Mouse (Mus musculus): ENCODE results near the gene Fbln1. TPM values are rescaled to one million over a fixed set of nuclear protein-coding genes. Genes with fewer than 3 reads are reported as not detected.

Fbln1 gene
- 57.6 and 60.2 TPM in 2 replicates for polyA plus RNA-seq (2014; fragmentation: Nextera tagmentation; extraction: Ambion mirVana)

- H3K4me3 ChIP-seq (ENCODE audit: low read depth, low read length) = peak within 1 kb of the TSS; percentile 48
- no peaks in the 10 kb centered on the region for H3K36me3 ChIP-seq (ENCODE audit: control insufficient read depth, insufficient read depth, low read length)
- H3K9ac ChIP-seq (ENCODE audit: low read depth, low read length) = peak within 1 kb of the TSS; percentile 48
- 1% methylated on average over 64 of the region's 64 CpGs for WGBS
- H3K9me3 ChIP-seq (ENCODE audit: control insufficient read depth, low read length) = peaks cover 4% of the 10 kb centered on the region; the same call in 1 of the 2 replicates
- peak within 1 kb of the TSS; percentile 25; the same call in 1 of the 2 replicates for H3K27ac ChIP-seq (ENCODE audit: low read depth, low read length)
- peak within 1 kb of the TSS; percentile 62 for H3K4me2 ChIP-seq
- peaks cover 10% of the 10 kb centered on the region for H3K4me1 ChIP-seq (replicated peaks; ENCODE audit: control insufficient read depth, insufficient read depth, low read length)
- DNase-seq (ENCODE audit: low spot score) (peak; percentile 79), ATAC-seq (replicated peaks; ENCODE audit: low FRiP score) (peak; percentile 82)
- peaks cover 25% of the 10 kb centered on the region for H3K27me3 ChIP-seq (replicated peaks; ENCODE audit: control insufficient read depth, insufficient read depth, low read length)
Observed at GRCm38 (mm10) chr15:85205792-85206702, at the start of gene Fbln1. Gene Fbln1 (plus strand): TSS chr15:85205949.

DNA sequence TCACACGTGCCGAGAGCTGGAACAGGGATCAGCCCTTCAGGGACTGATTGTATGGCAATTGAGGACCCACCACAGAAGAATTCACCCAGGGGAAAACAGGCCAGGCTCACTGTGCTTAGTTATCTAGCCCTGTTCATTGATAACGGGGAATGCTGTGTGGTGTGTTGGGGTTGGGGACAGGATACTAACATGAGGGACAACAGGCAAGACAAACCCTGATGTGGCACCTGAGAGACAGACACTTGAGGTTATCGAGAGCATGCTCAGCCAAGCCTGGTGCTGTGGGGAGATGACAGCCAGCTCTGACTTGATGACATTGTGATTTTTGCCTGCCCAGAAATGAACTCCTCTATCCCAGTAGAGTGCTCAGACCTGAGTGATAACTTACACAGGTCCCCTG, 49.6 kb upstream of the Fbln1 start:
- Histone ChIP-seq H3K4me1 (replicated peaks; ENCODE audit: control insufficient read depth, insufficient read depth, low read length) (no peaks in the 10 kb centered on the region), H3K9me3 (ENCODE audit: control insufficient read depth, low read length) (no peaks in the 10 kb centered on the region), H3K4me3 (ENCODE audit: low read depth, low read length) (no peak overlapping the region), H3K36me3 (ENCODE audit: control insufficient read depth, insufficient read depth, low read length) (no peaks in the 10 kb centered on the region), H3K27me3 (replicated peaks; ENCODE audit: control insufficient read depth, insufficient read depth, low read length) (no peaks in the 10 kb centered on the region), H3K4me2 (no peak overlapping the region), H3K9ac (ENCODE audit: low read depth, low read length) (no peak overlapping the region), H3K27ac (ENCODE audit: low read depth, low read length) (no peak overlapping the region)
- ATAC-seq (replicated peaks; ENCODE audit: low FRiP score) = no peak
- no peak for DNase-seq (ENCODE audit: low spot score)
- 51% methylated on average over 4 of the region's 4 CpGs for WGBS

- no peaks in the 10 kb centered on the region for H3K36me3 ChIP-seq (ENCODE audit: control insufficient read depth, insufficient read depth, low read length)
- H3K4me1 ChIP-seq (replicated peaks; ENCODE audit: control insufficient read depth, insufficient read depth, low read length) = no peaks in the 10 kb centered on the region
- no peak overlapping the region for H3K27ac ChIP-seq (ENCODE audit: low read depth, low read length)
- H3K4me2 ChIP-seq = no peak overlapping the region
- no peak overlapping the region for H3K9ac ChIP-seq (ENCODE audit: low read depth, low read length)
- DNase-seq (ENCODE audit: low spot score) (no peak), ATAC-seq (replicated peaks; ENCODE audit: low FRiP score) (no peak)
- H3K4me3 ChIP-seq (ENCODE audit: low read depth, low read length) = no peak overlapping the region
- H3K9me3 ChIP-seq (ENCODE audit: control insufficient read depth, low read length) = no peaks in the 10 kb centered on the region
- no peaks in the 10 kb centered on the region for H3K27me3 ChIP-seq (replicated peaks; ENCODE audit: control insufficient read depth, insufficient read depth, low read length)
Observed at GRCm38 (mm10) chr15:85161416-85161815, 44.3 kb upstream of the Fbln1 start.

- DNase-seq (ENCODE audit: low spot score) = no peak
- Histone ChIP-seq H3K4me1 (replicated peaks; ENCODE audit: control insufficient read depth, insufficient read depth, low read length) (no peaks in the 10 kb centered on the region), H3K4me3 (ENCODE audit: low read depth, low read length) (no peak overlapping the region), H3K9me3 (ENCODE audit: control insufficient read depth, low read length) (no peaks in the 10 kb centered on the region), H3K9ac (ENCODE audit: low read depth, low read length) (no peak overlapping the region), H3K27ac (ENCODE audit: low read depth, low read length) (no peak overlapping the region), H3K4me2 (no peak overlapping the region), H3K27me3 (replicated peaks; ENCODE audit: control insufficient read depth, insufficient read depth, low read length) (no peaks in the 10 kb centered on the region), H3K36me3 (ENCODE audit: control insufficient read depth, insufficient read depth, low read length) (no peaks in the 10 kb centered on the region)
- 40% methylated on average over 21 of the region's 21 CpGs for WGBS
- ATAC-seq (replicated peaks; ENCODE audit: low FRiP score) = no peak
Observed at GRCm38 (mm10) chr15:85162693-85163663, 42.8 kb upstream of the Fbln1 start.

GRCm38 (mm10) chr15:85166433-85166933, 39.3 kb upstream of the Fbln1 start:
- H3K27ac ChIP-seq (ENCODE audit: low read depth, low read length) = no peak overlapping the region
- H3K36me3 ChIP-seq (ENCODE audit: control insufficient read depth, insufficient read depth, low read length) = no peaks in the 10 kb centered on the region
- DNase-seq (ENCODE audit: low spot score) (no peak), ATAC-seq (replicated peaks; ENCODE audit: low FRiP score) (no peak)
- H3K4me2 ChIP-seq = no peak overlapping the region
- 46% methylated on average over 11 of the region's 11 CpGs for WGBS
- no peak overlapping the region for H3K4me3 ChIP-seq (ENCODE audit: low read depth, low read length)
- H3K9me3 ChIP-seq (ENCODE audit: control insufficient read depth, low read length) = no peaks in the 10 kb centered on the region
- H3K4me1 ChIP-seq (replicated peaks; ENCODE audit: control insufficient read depth, insufficient read depth, low read length) = no peaks in the 10 kb centered on the region
- no peaks in the 10 kb centered on the region for H3K27me3 ChIP-seq (replicated peaks; ENCODE audit: control insufficient read depth, insufficient read depth, low read length)
- no peak overlapping the region for H3K9ac ChIP-seq (ENCODE audit: low read depth, low read length)

DNA sequence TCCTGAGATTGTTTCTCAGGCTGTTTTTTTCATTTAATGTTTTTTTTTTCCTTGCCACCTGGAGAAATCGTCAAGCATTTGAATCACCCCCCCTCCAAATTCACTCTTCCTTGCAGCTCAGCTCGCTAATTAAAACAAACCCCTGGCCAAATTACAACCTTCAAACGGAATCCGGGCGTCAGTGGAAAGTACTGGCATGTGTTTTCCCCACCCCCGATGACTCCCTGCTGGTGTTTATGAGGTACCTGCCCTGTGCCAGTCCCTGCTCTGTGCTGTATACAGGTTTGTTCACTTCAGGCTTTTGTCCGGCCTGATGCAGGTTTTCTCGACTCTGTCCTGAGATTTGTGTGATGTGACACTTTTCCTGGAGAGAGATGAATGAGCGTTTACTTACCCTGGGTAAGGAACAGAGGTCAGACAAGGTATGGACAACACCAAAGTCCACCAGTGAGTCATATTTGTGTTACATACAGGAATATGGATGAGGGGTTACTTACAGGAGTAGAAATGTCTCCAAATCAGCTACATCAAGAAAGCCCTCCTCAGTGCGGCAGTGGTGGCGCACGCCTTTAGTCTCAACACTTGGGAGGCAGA, 38.6 kb upstream of the Fbln1 start:
- no peak overlapping the region for H3K27ac ChIP-seq (ENCODE audit: low read depth, low read length)
- WGBS = 59% methylated on average over 12 of the region's 12 CpGs

DNA sequence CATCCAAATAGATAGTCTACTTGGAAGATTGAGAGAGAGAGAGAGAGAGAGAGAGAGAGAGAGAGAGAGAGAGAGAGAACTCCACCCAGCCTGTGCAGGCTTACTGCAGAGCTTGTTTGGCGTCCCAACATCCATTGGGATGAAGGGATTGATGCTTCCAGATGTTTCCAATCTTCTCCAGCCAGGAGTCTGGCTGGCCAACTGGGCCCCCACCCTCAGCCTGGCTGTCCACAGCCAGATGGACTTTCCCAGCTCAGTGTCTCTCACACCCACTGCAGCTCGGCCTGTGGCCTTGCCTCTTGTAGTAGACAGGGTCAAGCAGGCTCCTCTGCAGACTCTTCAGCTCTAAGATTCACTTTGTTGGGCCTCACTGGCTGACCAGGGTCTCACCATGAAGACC, 33.7 kb upstream of the Fbln1 start:
- Histone ChIP-seq H3K36me3 (ENCODE audit: control insufficient read depth, insufficient read depth, low read length) (no peaks in the 10 kb centered on the region), H3K9ac (ENCODE audit: low read depth, low read length) (no peak overlapping the region), H3K4me2 (no peak overlapping the region), H3K9me3 (ENCODE audit: control insufficient read depth, low read length) (no peaks in the 10 kb centered on the region), H3K4me3 (ENCODE audit: low read depth, low read length) (no peak overlapping the region), H3K27me3 (replicated peaks; ENCODE audit: control insufficient read depth, insufficient read depth, low read length) (no peaks in the 10 kb centered on the region), H3K4me1 (replicated peaks; ENCODE audit: control insufficient read depth, insufficient read depth, low read length) (no peaks in the 10 kb centered on the region), H3K27ac (ENCODE audit: low read depth, low read length) (no peak overlapping the region)
- WGBS = 56% methylated on average over 2 of the region's 2 CpGs
- ATAC-seq (replicated peaks; ENCODE audit: low FRiP score) (no peak), DNase-seq (ENCODE audit: low spot score) (no peak)

More for the DNA sequence above, 38.6 kb upstream of the Fbln1 start:
- H3K4me3 ChIP-seq (ENCODE audit: low read depth, low read length) = no peak overlapping the region
- H3K4me2 ChIP-seq = no peak overlapping the region
- DNase-seq (ENCODE audit: low spot score) (no peak), ATAC-seq (replicated peaks; ENCODE audit: low FRiP score) (no peak)
- H3K9me3 ChIP-seq (ENCODE audit: control insufficient read depth, low read length) = no peaks in the 10 kb centered on the region
- H3K27me3 ChIP-seq (replicated peaks; ENCODE audit: control insufficient read depth, insufficient read depth, low read length) = no peaks in the 10 kb centered on the region
- no peaks in the 10 kb centered on the region for H3K36me3 ChIP-seq (ENCODE audit: control insufficient read depth, insufficient read depth, low read length)
- no peak overlapping the region for H3K9ac ChIP-seq (ENCODE audit: low read depth, low read length)
- H3K4me1 ChIP-seq (replicated peaks; ENCODE audit: control insufficient read depth, insufficient read depth, low read length) = no peaks in the 10 kb centered on the region

- no peaks in the 10 kb centered on the region for H3K4me1 ChIP-seq (replicated peaks; ENCODE audit: control insufficient read depth, insufficient read depth, low read length)
- H3K27ac ChIP-seq (ENCODE audit: low read depth, low read length) = no peak overlapping the region
- H3K36me3 ChIP-seq (ENCODE audit: control insufficient read depth, insufficient read depth, low read length) = no peaks in the 10 kb centered on the region
- no peaks in the 10 kb centered on the region for H3K27me3 ChIP-seq (replicated peaks; ENCODE audit: control insufficient read depth, insufficient read depth, low read length)
- no peak overlapping the region for H3K9ac ChIP-seq (ENCODE audit: low read depth, low read length)
- ATAC-seq (replicated peaks; ENCODE audit: low FRiP score) (no peak), DNase-seq (ENCODE audit: low spot score) (no peak)
- no peak overlapping the region for H3K4me3 ChIP-seq (ENCODE audit: low read depth, low read length)
- no peaks in the 10 kb centered on the region for H3K9me3 ChIP-seq (ENCODE audit: control insufficient read depth, low read length)
- 69% methylated on average over 8 of the region's 8 CpGs for WGBS
- H3K4me2 ChIP-seq = no peak overlapping the region
Observed at GRCm38 (mm10) chr15:85173425-85173824, 32.3 kb upstream of the Fbln1 start.

All from liver, embryonic 11.5 days (tissue).